Mouse (Mus musculus) olfactory bulb, adult 2 months (tissue): ENCODE data around the gene Anxa6. TPM values are rescaled to one million over a fixed set of nuclear protein-coding genes. Genes with fewer than 3 reads are reported as not detected.

Experiments used
- H3K27ac ChIP-seq: fragments of 200-500 bp; 2 replicates; pipeline ENCODE4 v1.5.1; 2012; ENCODE audit warnings: low read depth, low read length; ENCODE audit not compliant: insufficient read depth
- H3K4me1 ChIP-seq: fragments of 200-500 bp; 2 replicates; pipeline ENCODE4 v1.6.1; 2012; ENCODE audit warnings: low read length; ENCODE audit not compliant: control insufficient read depth, insufficient read depth
- H3K4me3 ChIP-seq: fragments of 200-500 bp; 2 replicates; pipeline ENCODE4 v1.5.1; 2012; ENCODE audit warnings: mild to moderate bottlenecking, low read depth, low read length, moderate library complexity; ENCODE audit not compliant: insufficient read depth
- CTCF ChIP-seq: fragments of 200-500 bp; IDR thresholded peaks from 2 replicates; pipeline ENCODE4 v1.5.1; 2012; ENCODE audit warnings: low read depth, mild to moderate bottlenecking, low read length, moderate library complexity; ENCODE audit not compliant: insufficient read depth
- POLR2A ChIP-seq: fragments of 200-500 bp; IDR thresholded peaks from 2 replicates; pipeline ENCODE4 v1.6.1; 2012; ENCODE audit warnings: mild to moderate bottlenecking, low read depth, low read length, moderate library complexity; ENCODE audit not compliant: insufficient read depth
- WGBS: fragments of 180-500 bp; shearing (Covaris S2); methylation state at CpG from one replicate; pipeline ENCODE4 v1.1.7; 2018; 5-methylcytosine and 5-hydroxymethylcytosine counted together
- polyA plus RNA-seq: library from polyadenylated mRNA; stranded (reverse); fragments of >200 nt; gene quantifications from 2 replicates; pipeline ENCODE4 v1.2.4, GENCODE M21; 2012; ENCODE audit warnings: low replicate concordance; ENCODE audit not compliant: missing spikeins, insufficient read depth, insufficient read length

The Anxa6 gene
- polyA plus RNA-seq, 1 experiment, result not detected

DNA sequence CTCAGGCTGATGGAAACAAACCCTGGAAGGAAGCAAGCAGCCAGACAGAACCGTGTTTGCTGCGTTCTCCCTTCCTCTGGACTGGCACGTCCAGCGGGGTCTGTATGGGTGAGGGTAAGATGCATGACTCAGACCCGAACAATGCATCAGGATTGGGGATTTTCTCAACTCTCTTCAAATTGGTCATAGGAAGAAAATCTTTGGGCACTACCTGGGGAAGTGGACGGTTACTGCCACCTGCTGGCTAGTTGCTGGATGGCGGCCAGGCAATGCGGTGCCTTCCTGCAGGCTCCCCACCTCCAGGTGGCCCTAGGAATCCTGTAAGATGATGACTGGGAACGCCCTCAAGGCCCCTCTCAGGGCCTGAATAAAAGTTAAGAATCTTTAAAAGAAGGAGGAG lies 6.3 kb upstream of the Anxa6 start:
- TF ChIP-seq CTCF (peak; percentile 82), POLR2A (no peak)
- H3K4me3 ChIP-seq, result no peak overlapping the region
- H3K27ac ChIP-seq, result no peak overlapping the region
- 4% methylated on average over 9 of the region's 9 CpGs for WGBS
- peaks cover 2% of the 10 kb centered on the region; the same call in 1 of the 2 replicates for H3K4me1 ChIP-seq

- H3K4me1 ChIP-seq, result peaks cover 17% of the 10 kb centered on the region
- 47% methylated on average over 3 of the region's 3 CpGs for WGBS
- no peak overlapping the region for H3K4me3 ChIP-seq
- TF ChIP-seq POLR2A, result no peak
- no peak for TF ChIP-seq CTCF
- no peak overlapping the region for H3K27ac ChIP-seq
Observed at GRCm38 (mm10) chr11:55036601-55037000, 3.4 kb upstream of the Anxa6 start.

DNA sequence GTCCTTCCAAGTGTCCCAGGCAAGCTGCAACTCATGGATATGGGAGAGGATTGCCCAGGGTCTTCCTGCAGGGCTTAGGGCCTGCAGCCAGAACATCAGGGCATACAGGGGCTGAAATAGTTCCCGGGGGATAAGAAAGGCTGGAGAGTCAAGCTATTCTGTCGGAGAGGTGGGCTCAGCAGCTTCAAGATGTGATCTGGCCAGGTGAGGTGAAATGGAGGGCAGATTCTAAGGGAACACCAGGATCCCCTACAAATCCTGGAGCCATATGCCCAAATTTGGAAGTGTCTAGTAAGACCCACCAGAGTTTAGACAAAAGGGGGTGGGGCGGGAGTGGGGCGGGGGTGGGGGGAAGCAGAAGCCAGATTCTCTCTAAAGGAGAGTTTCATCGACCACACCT lies 959 bp downstream of the Anxa6 start:
- no peak for TF ChIP-seq CTCF
- no peak for TF ChIP-seq POLR2A
- H3K4me1 ChIP-seq, result peaks cover 27% of the 10 kb centered on the region
- H3K4me3 ChIP-seq, result peak overlapping the region; percentile 57
- WGBS, result 19% methylated on average over 5 of the region's 5 CpGs
- H3K27ac ChIP-seq, result no peak overlapping the region

- 31% methylated on average over 1 of the region's 4 CpGs for WGBS
- H3K4me3 ChIP-seq, result peak overlapping the region; percentile 32
- H3K27ac ChIP-seq, result no peak overlapping the region
- H3K4me1 ChIP-seq, result peaks cover 29% of the 10 kb centered on the region
- TF ChIP-seq POLR2A, result no peak
- no peak for TF ChIP-seq CTCF
Observed at GRCm38 (mm10) chr11:55031991-55032280, 1.3 kb downstream of the Anxa6 start.

- TF ChIP-seq CTCF, result no peak
- no peak for TF ChIP-seq POLR2A
- Histone ChIP-seq H3K4me1 (peaks cover 31% of the 10 kb centered on the region), H3K4me3 (no peak overlapping the region), H3K27ac (no peak overlapping the region)
- 55% methylated on average over 10 of the region's 10 CpGs for WGBS
Observed at GRCm38 (mm10) chr11:55031211-55031990, 1.8 kb downstream of the Anxa6 start.

- no peak for TF ChIP-seq CTCF
- no peak for TF ChIP-seq POLR2A
- 46% methylated on average over 2 of the region's 2 CpGs for WGBS
- H3K27ac ChIP-seq, result no peak overlapping the region
- H3K4me1 ChIP-seq, result peaks cover 37% of the 10 kb centered on the region
- no peak overlapping the region for H3K4me3 ChIP-seq
Observed at GRCm38 (mm10) chr11:55028509-55028908, 4.7 kb downstream of the Anxa6 start.

- peak overlapping the region; percentile 65 for H3K27ac ChIP-seq
- H3K4me3 ChIP-seq, result no peak overlapping the region
- TF ChIP-seq CTCF, result no peak
- TF ChIP-seq POLR2A, result no peak
- 64% methylated on average over 2 of the region's 2 CpGs for WGBS
- peaks cover 41% of the 10 kb centered on the region for H3K4me1 ChIP-seq
Observed at GRCm38 (mm10) chr11:55027204-55027855, 5.9 kb downstream of the Anxa6 start.

DNA sequence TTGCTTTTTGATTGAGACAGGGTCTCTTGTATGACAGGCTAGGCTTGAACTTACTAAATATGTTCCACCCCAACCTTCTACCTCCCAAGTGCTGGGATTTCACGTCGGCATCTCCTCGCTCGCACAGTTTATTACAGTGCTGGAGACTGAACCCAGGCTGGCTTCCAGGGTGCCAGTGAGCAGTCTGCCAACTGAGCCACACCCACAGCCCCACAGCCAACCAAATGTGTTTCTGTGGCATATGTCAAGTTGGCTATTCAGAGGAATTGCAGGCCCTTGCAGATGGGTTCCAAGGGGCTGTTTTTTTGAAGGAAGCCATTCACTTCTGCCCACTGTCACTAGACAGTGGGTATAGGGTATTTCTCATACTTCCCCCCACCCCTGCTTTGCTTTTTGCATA lies 7.3 kb downstream of the Anxa6 start:
- no peak overlapping the region for H3K4me3 ChIP-seq
- 39% methylated on average over 4 of the region's 4 CpGs for WGBS
- H3K27ac ChIP-seq, result no peak overlapping the region
- TF ChIP-seq CTCF (no peak), POLR2A (no peak)
- H3K4me1 ChIP-seq, result peaks cover 38% of the 10 kb centered on the region

DNA sequence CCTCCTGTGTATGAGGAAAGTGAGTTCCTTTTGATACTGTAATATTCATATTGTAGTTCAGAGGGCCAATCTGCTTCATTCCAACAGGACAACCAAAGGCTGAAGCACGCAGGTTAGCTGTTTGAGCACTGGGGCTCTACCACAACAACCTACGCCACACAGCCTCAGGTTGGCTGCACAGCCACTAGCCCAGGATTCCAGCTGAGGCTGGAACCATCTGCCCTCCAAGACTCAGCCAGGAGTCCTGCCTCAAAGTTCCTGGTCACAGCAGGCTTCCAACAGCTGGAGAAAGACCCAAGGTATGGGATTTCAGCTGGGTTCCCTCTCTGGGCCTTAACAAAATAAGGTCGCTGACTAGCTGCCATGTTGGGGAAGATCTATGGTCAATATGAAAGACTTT lies 9.7 kb downstream of the Anxa6 start:
- TF ChIP-seq POLR2A (no peak), CTCF (no peak)

More for the DNA sequence above, 9.7 kb downstream of the Anxa6 start:
- peak overlapping the region; percentile 80 for H3K27ac ChIP-seq
- WGBS, result 65% methylated on average over 3 of the region's 3 CpGs
- no peak overlapping the region for H3K4me3 ChIP-seq
- H3K4me1 ChIP-seq, result peaks cover 45% of the 10 kb centered on the region
